Mouse (Mus musculus): ENCODE measurements around the gene Tmc8. TPM values are rescaled to one million over a fixed set of nuclear protein-coding genes. Genes with fewer than 3 reads are reported as not detected.
"Not testable (repeated sequence)": the region's sequence is repeated elsewhere in the genome, so short reads cannot be mapped to it uniquely, and the experiment has no call there.

Tmc8 gene
- polyA plus RNA-seq, 1 experiment from 2014 or later, result 1.2 TPM

DNA sequence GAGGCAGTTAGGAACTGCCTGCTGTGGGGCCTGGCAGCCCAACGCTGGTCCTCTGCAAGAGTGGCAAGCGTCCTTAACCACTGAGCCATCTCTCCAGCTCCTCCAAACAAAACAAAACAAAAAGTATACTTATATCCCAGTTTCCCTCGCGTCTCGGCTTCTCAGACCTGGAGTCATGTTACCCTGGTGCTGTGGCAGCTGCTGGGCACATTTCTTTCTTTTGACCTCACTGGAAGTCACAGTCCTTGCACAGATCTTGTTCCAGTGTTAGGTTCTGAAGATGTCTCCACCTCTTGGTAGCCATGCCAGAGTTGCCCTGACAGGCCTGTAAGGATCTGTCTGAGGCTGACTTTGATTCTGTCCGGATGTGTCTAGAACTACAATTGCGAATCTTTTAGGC is 19.8 kb downstream of the Tmc8 start:
- Histone ChIP-seq H3K9me3 (no peaks in the 10 kb centered on the region), H3K4me1 (peaks cover 6% of the 10 kb centered on the region; the same call in 1 of the 2 replicates), H3K27ac (no peak overlapping the region), H3K36me3 (no peaks in the 10 kb centered on the region), H3K9ac (no peak overlapping the region), H3K4me2 (no peak overlapping the region), H3K27me3 (no peaks in the 10 kb centered on the region), H3K4me3 (no peak overlapping the region)
- 67% methylated on average over 7 of the region's 7 CpGs for whole genome bisulfite sequencing
- no peak for ATAC-seq (ENCODE audit: insufficient number of reproducible peaks, low FRiP score, low TSS enrichment, low read depth)

DNA sequence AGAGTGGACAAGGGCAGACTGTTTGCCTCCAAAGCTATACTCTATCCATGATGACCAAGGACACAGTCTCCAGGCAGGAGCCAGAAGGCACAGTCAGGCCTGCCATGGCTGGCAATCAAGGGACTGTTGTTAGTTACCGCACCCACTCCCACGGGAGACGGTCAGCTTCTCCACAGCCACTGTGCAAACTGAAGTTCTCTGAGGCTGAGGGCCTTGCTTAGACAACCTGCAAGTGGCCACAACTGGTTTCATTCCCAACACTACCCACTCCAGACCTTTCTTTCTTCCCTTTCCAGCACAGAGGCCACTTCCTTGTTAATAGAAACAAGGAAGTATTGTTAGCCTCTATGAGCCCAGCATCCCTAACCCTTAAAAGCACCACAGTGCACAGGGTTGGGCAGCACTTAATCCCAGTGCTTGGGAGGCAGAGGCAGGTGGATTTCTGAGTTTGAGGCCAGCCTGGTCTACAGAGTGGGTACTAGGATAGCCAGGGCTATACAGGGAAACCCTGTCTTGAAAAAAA is 21.4 kb downstream of the Tmc8 start:
- Histone ChIP-seq H3K4me2 (no peak overlapping the region), H3K9ac (no peak overlapping the region), H3K4me1 (peaks cover 2% of the 10 kb centered on the region; the same call in 1 of the 2 replicates), H3K27ac (no peak overlapping the region), H3K36me3 (no peaks in the 10 kb centered on the region), H3K4me3 (no peak overlapping the region), H3K9me3 (no peaks in the 10 kb centered on the region), H3K27me3 (no peaks in the 10 kb centered on the region)
- 94% methylated on average over 3 of the region's 3 CpGs for WGBS
- no peak for ATAC-seq (ENCODE audit: insufficient number of reproducible peaks, low FRiP score, low TSS enrichment, low read depth)

DNA sequence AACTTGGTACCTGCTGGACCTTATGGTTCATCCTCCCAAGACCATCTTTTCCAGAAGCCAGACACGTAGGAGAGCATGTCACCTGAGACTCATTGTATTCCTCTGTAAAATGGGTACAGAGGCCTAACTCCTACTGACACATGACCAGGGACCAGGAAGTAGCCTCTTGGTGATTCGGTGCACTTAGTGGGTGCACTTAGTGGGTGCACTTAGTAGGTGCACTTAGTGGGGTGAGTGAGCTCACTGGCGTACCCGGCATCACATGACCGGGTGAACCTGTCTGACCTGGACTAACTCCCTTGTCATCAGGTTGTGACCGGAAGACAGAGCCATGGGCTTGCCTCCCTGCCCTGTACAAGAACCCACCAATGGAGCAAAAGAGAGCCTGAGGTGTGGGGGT is 24.9 kb downstream of the Tmc8 start:
- Histone ChIP-seq H3K27ac (no peak overlapping the region), H3K36me3 (no peaks in the 10 kb centered on the region), H3K4me3 (no peak overlapping the region), H3K27me3 (no peaks in the 10 kb centered on the region), H3K4me2 (no peak overlapping the region), H3K4me1 (peaks cover 24% of the 10 kb centered on the region), H3K9ac (no peak overlapping the region), H3K9me3 (no peaks in the 10 kb centered on the region)
- ATAC-seq (ENCODE audit: insufficient number of reproducible peaks, low FRiP score, low TSS enrichment, low read depth), result no peak
- 93% methylated on average over 6 of the region's 6 CpGs for WGBS

DNA sequence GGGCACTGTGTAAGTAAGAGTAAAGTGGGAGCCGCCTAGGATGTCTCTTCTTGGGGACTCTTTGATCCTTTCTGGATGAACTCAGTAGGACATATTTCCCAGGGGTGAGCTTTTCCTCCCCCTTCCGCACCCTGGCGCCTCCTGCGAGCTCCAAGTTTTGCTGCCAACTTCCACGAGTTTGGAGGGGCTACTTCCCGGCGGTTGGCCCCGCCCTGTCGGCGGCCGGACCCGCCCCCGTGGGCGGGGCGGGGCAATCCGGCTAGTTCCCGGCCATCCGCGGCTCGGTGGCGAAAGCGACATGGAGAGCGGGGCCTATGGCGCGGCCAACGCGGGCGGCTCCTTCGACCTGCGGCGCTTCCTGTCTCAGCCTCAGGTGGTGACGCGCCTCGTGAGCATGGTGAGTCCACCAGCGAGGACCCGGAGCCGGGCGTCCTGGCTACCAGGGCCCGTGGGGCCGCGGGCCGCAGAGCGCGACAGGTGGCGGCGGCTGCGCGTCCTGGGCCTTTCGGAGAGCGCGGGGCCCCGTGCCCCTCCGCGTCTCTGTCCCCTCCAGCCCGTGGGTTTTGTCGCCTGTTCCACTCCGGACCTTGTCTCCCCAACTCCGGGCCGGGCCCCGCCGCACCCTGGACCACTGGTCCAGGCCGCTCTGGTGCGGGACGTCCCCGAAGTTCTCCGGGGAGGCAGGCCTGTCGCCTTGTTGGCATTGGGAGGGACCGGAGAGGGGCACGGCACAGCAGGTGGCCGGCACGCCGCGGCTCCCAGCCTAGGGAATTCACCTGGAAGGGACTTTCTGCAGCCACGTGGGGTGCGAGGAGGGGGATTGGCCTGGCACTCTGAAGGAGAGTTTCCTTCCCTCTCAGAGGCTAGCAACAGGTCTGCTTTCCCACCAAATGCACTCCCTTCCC is 27.8 kb downstream of the Tmc8 start, which contains the start of the genes Gm20708 and Syngr2:
Gene Gm20708, plus strand, starts transcription at position 262 of the 905 bp plus-strand sequence.
Gene Syngr2, plus strand, starts transcription at position 262 of the 905 bp plus-strand sequence.
- WGBS, result under 1% methylated on average over 75 of the region's 75 CpGs
- peak; percentile 35; the same call in 1 of the 2 replicates for ATAC-seq (ENCODE audit: insufficient number of reproducible peaks, low FRiP score, low TSS enrichment, low read depth)
- Histone ChIP-seq H3K4me1 (peaks cover 24% of the 10 kb centered on the region), H3K27ac (peak within 1 kb of the TSS; percentile 74), H3K27me3 (no peaks in the 10 kb centered on the region), H3K9me3 (no peaks in the 10 kb centered on the region), H3K9ac (peak within 1 kb of the TSS; percentile 74), H3K4me2 (peak within 1 kb of the TSS; percentile 94), H3K36me3 (peaks cover 28% of the 10 kb centered on the region), H3K4me3 (peak within 1 kb of the TSS; percentile 96)

DNA sequence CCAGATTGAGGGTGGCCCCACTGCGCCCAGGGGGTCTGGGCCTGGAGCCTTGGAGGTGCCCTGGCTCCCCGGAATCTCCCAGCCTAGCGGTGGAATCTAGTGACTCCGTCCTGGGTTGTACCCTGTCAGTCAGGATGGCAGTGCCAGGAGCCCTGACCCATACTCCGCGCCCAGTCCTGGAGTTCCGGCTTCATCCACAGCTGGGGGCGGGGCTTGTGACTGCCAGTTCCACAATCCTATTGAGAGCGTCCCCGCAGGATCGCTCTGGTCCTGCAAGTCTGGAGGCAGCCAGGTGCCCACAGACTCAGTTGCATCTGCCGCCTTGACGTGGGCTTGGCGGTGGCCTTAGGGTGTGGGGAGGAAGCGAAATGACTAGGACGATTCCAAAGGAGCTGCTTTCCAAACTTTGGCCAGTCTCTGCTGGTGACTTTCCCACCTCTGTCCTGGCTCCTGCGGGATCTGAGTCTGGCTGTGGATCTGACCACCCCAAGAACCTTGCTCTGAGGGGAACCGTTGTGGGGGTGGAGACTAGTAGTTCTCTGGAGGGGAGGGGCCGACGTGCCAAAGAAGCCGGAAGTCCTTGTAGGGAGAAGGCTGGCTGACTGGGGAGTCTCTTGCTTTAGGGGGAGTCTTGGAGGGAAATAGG is 28.6 kb downstream of the Tmc8 start:
- H3K27ac ChIP-seq, result peak overlapping the region; percentile 74
- H3K36me3 ChIP-seq, result peaks cover 37% of the 10 kb centered on the region
- no peaks in the 10 kb centered on the region for H3K27me3 ChIP-seq
- no peaks in the 10 kb centered on the region for H3K9me3 ChIP-seq
- peaks cover 24% of the 10 kb centered on the region for H3K4me1 ChIP-seq
- peak overlapping the region; percentile 96 for H3K4me3 ChIP-seq
- under 1% methylated on average over 21 of the region's 21 CpGs for WGBS
- ATAC-seq (ENCODE audit: insufficient number of reproducible peaks, low FRiP score, low TSS enrichment, low read depth), result peak; percentile 64; the same call in 1 of the 2 replicates
- H3K9ac ChIP-seq, result peak overlapping the region; percentile 74
- H3K4me2 ChIP-seq, result peak overlapping the region; percentile 94

DNA sequence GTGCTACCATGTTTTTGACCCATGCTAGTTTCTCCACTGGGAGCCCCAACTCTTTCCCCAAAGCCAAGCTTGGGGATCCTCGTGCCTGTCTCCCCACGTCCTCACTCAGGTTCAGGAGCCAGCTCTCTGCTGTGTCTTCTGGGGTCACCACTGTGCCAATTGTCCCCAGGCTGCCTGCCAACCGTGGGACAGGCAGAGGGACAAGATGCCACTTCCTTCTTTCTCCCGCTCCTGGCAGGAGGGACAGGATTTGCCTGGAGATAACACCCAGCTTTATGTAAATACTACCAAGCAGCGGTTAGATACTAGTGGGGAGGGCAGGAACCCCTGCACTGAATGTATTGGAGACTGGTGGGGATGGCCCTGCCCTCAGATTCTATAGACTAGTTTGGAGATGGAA is 32.0 kb downstream of the Tmc8 start:
- H3K4me1 ChIP-seq, result peaks cover 24% of the 10 kb centered on the region
- H3K4me2 ChIP-seq, result no peak overlapping the region
- no peak overlapping the region for H3K9ac ChIP-seq
- ATAC-seq (ENCODE audit: insufficient number of reproducible peaks, low FRiP score, low TSS enrichment, low read depth), result no peak
- no peaks in the 10 kb centered on the region for H3K9me3 ChIP-seq
- no peaks in the 10 kb centered on the region for H3K27me3 ChIP-seq
- H3K27ac ChIP-seq, result no peak overlapping the region
- H3K36me3 ChIP-seq, result peaks cover 68% of the 10 kb centered on the region
- 80% methylated on average over 5 of the region's 5 CpGs for WGBS
- H3K4me3 ChIP-seq, result no peak overlapping the region

DNA sequence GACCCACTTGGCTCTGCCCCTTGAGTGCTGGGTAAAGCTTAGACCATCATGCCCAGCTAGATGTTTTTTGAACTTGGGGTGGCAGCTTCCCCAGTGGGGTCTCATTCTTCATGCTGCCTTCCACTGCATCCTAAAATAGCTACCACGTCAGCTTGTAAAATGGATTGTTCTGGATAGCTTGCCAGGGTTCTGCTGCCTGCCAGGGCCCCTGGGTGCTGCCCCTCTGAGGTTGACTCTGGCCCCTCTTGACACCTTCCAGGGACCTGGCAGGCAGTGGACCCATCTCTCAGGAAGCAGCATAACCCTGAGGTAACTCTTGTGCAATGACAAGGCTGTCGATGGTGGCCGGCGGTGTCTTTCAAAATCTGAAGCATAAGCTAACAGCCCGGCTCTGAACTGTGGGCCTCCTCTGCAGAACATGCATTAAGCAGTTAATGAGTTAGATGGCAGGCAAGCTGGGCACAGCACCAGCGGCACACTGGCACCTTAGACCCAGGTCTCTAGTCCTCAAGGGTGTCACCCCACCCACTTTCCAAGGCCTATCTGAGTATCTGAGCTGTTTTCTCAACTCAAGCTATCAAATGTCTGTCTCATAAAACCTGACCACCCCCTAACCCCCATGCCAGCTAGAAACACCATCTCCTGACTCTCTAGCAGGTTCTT is 33.0 kb downstream of the Tmc8 start:
- WGBS, result 93% methylated on average over 6 of the region's 6 CpGs
- Histone ChIP-seq H3K4me3 (no peak overlapping the region), H3K4me1 (peaks cover 23% of the 10 kb centered on the region), H3K4me2 (no peak overlapping the region), H3K27me3 (no peaks in the 10 kb centered on the region), H3K27ac (no peak overlapping the region), H3K9ac (no peak overlapping the region), H3K9me3 (no peaks in the 10 kb centered on the region), H3K36me3 (peaks cover 77% of the 10 kb centered on the region)
- ATAC-seq (ENCODE audit: insufficient number of reproducible peaks, low FRiP score, low TSS enrichment, low read depth), result no peak

DNA sequence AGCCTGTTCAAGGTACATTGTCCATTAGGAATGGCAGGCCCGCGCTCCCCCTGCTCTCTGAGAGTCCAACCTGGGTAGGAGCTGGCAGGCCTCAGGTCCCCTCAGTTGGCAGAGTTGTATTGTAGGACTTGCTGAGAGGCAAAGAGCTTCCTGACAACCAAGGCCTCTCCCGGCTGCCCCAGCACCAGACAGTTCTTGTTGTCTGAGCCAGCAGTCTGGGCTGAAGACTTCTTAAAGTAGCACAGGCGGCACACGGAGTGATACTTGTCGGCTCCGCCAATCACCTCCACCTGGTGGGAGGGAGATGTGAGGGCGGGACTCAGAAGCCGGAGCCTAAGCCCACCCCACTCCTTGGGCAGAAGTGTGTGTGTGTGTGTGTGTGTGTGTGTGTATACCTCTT is 34.0 kb downstream of the Tmc8 start:
- ATAC-seq (ENCODE audit: insufficient number of reproducible peaks, low FRiP score, low TSS enrichment, low read depth); H3K27ac ChIP-seq; H3K4me2 ChIP-seq; H3K4me3 ChIP-seq; H3K9ac ChIP-seq; H3K27me3 ChIP-seq; H3K9me3 ChIP-seq: not testable (repeated sequence)
- peaks cover 86% of the 10 kb centered on the region for H3K36me3 ChIP-seq
- H3K4me1 ChIP-seq, result peaks cover 13% of the 10 kb centered on the region
- WGBS, result 83% methylated on average over 9 of the region's 9 CpGs

DNA sequence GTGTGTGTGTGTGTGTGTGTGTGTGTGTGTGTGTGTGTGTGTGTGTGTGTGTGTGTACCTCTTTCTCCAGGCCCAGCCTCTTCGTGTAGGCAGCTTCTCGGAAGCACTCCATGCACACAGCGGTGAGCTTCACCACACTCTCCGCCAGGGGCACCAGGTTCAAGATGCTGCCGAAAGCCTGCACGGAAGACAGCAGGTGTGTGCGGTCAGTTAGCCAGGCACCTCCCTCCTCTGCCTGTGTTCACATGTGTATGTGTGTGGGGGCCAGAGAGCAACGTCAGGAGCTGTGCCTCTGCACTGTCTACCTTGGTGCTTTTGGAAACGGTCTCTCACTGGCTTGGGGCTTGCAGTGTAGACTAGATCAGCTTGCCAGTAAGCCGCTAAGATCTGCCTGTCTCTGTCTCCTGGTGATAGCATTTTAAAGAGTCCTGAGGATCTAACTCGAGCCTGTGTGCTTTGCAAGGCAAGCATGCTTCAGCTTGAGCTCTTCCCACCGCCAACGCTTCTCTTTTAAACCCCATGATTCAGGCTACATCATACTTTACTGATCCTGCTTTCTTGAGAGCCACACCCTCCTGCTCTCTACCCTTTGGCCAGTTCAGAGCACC is 34.6 kb downstream of the Tmc8 start:
- Histone ChIP-seq H3K9ac (no peak overlapping the region), H3K9me3 (no peaks in the 10 kb centered on the region), H3K4me1 (peaks cover 7% of the 10 kb centered on the region), H3K36me3 (peaks cover 93% of the 10 kb centered on the region), H3K27ac (no peak overlapping the region), H3K4me3 (no peak overlapping the region), H3K27me3 (no peaks in the 10 kb centered on the region), H3K4me2 (no peak overlapping the region)
- WGBS, result 87% methylated on average over 12 of the region's 13 CpGs
- ATAC-seq (ENCODE audit: insufficient number of reproducible peaks, low FRiP score, low TSS enrichment, low read depth), result no peak

DNA sequence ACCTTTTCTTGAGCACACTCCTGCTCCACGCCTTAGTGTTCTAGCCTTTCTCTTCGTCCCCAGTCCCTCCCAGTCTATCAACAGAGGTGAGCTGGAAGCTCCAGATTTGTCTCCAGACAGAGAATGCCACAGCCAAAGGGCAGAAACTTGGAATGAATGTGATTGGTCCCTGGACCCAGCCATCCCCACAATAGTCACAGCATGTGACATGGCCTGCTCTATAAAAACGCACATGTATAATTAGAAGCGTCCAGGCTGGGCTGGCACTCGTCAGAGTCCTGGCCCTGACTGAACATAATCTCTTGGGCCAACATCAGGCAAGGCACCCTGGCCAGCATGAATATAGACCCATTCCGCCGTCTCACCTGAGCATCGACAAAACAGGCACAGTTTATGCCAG is 37.2 kb downstream of the Tmc8 start:
- no peak for ATAC-seq (ENCODE audit: insufficient number of reproducible peaks, low FRiP score, low TSS enrichment, low read depth)
- Histone ChIP-seq H3K27me3 (no peaks in the 10 kb centered on the region), H3K4me3 (no peak overlapping the region), H3K4me2 (no peak overlapping the region), H3K36me3 (peaks cover 74% of the 10 kb centered on the region), H3K9ac (no peak overlapping the region), H3K27ac (no peak overlapping the region; the same call in 1 of the 2 replicates), H3K4me1 (peaks cover 27% of the 10 kb centered on the region), H3K9me3 (no peaks in the 10 kb centered on the region)
- 64% methylated on average over 8 of the region's 8 CpGs for WGBS

DNA sequence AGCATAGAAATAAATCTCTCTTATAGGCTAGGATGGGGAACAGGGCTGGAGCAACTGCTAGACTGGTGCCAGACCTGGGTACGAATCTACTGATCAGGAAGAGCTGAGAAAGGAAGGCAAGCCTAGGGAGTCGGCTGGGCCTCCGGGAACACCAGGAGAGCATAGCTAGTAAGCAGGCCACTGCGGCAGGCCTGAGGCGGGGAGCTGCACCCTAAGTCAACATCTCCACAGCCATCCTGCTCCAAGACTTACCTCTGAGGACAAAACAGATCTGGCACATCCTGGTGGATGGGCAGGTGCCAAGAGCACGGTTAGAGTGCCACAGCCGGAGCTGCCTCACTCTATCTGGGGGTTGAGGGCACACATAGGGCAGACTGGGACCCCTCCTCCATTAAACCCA is 38.3 kb downstream of the Tmc8 start:
- Histone ChIP-seq H3K27me3 (no peaks in the 10 kb centered on the region), H3K4me2 (no peak overlapping the region), H3K27ac (peak overlapping the region; percentile 5; the same call in 1 of the 2 replicates), H3K4me1 (peaks cover 37% of the 10 kb centered on the region), H3K9ac (no peak overlapping the region), H3K36me3 (peaks cover 63% of the 10 kb centered on the region), H3K4me3 (no peak overlapping the region), H3K9me3 (no peaks in the 10 kb centered on the region)
- WGBS, result 93% methylated on average over 7 of the region's 7 CpGs
- ATAC-seq (ENCODE audit: insufficient number of reproducible peaks, low FRiP score, low TSS enrichment, low read depth), result no peak
